Mouse (Mus musculus): ENCODE measurements around the gene AA792892. TPM values are rescaled to one million over a fixed set of nuclear protein-coding genes. Genes with fewer than 3 reads are reported as not detected.
"Not testable (repeated sequence)": the region's sequence is repeated elsewhere in the genome, so short reads cannot be mapped to it uniquely, and the experiment has no call there.

The AA792892 gene
- not detected in 2 replicates for polyA plus RNA-seq (2012; rRNA removed)

DNA sequence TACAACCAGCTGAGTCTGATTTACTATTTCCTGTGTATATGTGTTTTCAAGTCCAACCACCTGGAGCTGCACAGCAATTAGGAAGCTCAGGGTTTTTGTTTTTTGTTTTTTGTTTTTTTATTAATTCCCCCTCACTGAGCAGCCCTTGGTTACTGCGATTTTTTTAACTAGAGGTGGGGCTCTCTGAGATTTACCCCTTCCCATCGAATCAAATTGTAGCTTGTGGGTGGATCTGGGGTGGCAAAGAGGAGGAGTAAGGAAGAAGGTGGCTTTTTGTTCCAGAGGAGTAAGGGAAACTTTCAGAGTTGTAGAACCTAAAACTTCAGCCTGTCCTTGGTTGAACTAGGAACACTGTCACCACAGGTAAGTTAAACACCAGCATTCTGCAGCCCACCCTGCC, at the start of gene AA792892:
AA792892 (plus strand) TSS at position 301 of the 400 bp plus-strand sequence.
- not testable (repeated sequence) for H3K27ac ChIP-seq (ENCODE audit: insufficient read depth, low read length); DNase-seq (ENCODE audit: low read depth in 1 of 2, low spot score in 2 of 2); H3K4me3 ChIP-seq (ENCODE audit: extremely low read depth, insufficient read depth, insufficient read length); H3K27me3 ChIP-seq (ENCODE audit: control insufficient read depth, insufficient read depth, low read length); H3K36me3 ChIP-seq (ENCODE audit: control insufficient read depth, insufficient read depth, low read length); H3K4me1 ChIP-seq (ENCODE audit: control insufficient read depth, insufficient read depth, insufficient read length)
- WGBS, result no CpG with 5 or more reads among the region's 2 CpGs

GRCm38 (mm10) chr5:94306696-94307095, 32.9 kb upstream of the AA792892 start, which contains the start of gene A430089I19Rik:
Gene A430089I19Rik (minus strand): TSS chr5:94306796.
- WGBS, result 91% methylated on average over 1 of the region's 1 CpGs
- H3K36me3 ChIP-seq (ENCODE audit: control insufficient read depth, insufficient read depth, low read length); H3K4me1 ChIP-seq (ENCODE audit: control insufficient read depth, insufficient read depth, insufficient read length); H3K27ac ChIP-seq (ENCODE audit: insufficient read depth, low read length); H3K27me3 ChIP-seq (ENCODE audit: control insufficient read depth, insufficient read depth, low read length); H3K4me3 ChIP-seq (ENCODE audit: extremely low read depth, insufficient read depth, insufficient read length); DNase-seq (ENCODE audit: low read depth in 1 of 2, low spot score in 2 of 2): not testable (repeated sequence)

GRCm38 (mm10) chr5:94314135-94314534, 25.4 kb upstream of the AA792892 start, which contains the start of gene Gm6502:
Gene Gm6502 (plus strand): TSS chr5:94314435.
- not testable (repeated sequence) for H3K4me1 ChIP-seq (ENCODE audit: control insufficient read depth, insufficient read depth, insufficient read length); H3K36me3 ChIP-seq (ENCODE audit: control insufficient read depth, insufficient read depth, low read length); H3K27me3 ChIP-seq (ENCODE audit: control insufficient read depth, insufficient read depth, low read length); H3K27ac ChIP-seq (ENCODE audit: insufficient read depth, low read length); DNase-seq (ENCODE audit: low read depth in 1 of 2, low spot score in 2 of 2); H3K4me3 ChIP-seq (ENCODE audit: extremely low read depth, insufficient read depth, insufficient read length)
- WGBS, result no CpG with 5 or more reads among the region's 2 CpGs

Other genes starting within 250 kb of the AA792892 start
- not detected in 2 replicates for gene Gm3106, start 121.7 kb upstream of the AA792892 start, polyA plus RNA-seq (2012; rRNA removed)
- gene A430089I19Rik, start 33.0 kb upstream of the AA792892 start, polyA plus RNA-seq (2012; rRNA removed), result not detected in 2 replicates
- gene Gm6502, start 25.3 kb upstream of the AA792892 start, polyA plus RNA-seq (2012; rRNA removed), result not detected in 2 replicates
- not detected in 2 replicates for gene Gm7682, start 106.0 kb downstream of the AA792892 start, polyA plus RNA-seq (2012; rRNA removed)
- gene Gm3139, start 186.5 kb downstream of the AA792892 start, polyA plus RNA-seq (2012; rRNA removed), result not detected in 2 replicates

All from spleen, adult 2 months (tissue).